Mouse (Mus musculus) midbrain, embryonic 10.5 days (tissue): ENCODE data around the gene Mturn. TPM values are rescaled to one million over a fixed set of nuclear protein-coding genes. Genes with fewer than 3 reads are reported as not detected.

Experiments
- DNase-seq: peaks from one replicate; pipeline ENCODE4 v3.0.0-alpha.2; 2017; ENCODE audit warnings: low spot score
- H3K27ac ChIP-seq: fragments of 300-500 bp; sonication (generic); replicated peaks from 2 replicates; pipeline ENCODE4 v1.5.1; 2016; ENCODE audit warnings: mild to moderate bottlenecking
- H3K27me3 ChIP-seq: fragments of 300-500 bp; sonication (generic); 2 replicates; pipeline ENCODE4 v1.6.1; 2016; ENCODE audit warnings: low read depth, mild to moderate bottlenecking; ENCODE audit not compliant: poor library complexity, severe bottlenecking
- H3K36me3 ChIP-seq: fragments of 300-500 bp; sonication (generic); 2 replicates; pipeline ENCODE4 v1.6.1; 2016; ENCODE audit warnings: mild to moderate bottlenecking, moderate library complexity
- H3K4me1 ChIP-seq: fragments of 300-500 bp; sonication (generic); 2 replicates; pipeline ENCODE4 v1.6.1; 2016
- H3K4me3 ChIP-seq: fragments of 300-500 bp; sonication (generic); 2 replicates; pipeline ENCODE4 v1.5.1; 2016; ENCODE audit warnings: mild to moderate bottlenecking, moderate library complexity
- H3K9me3 ChIP-seq: fragments of 300-500 bp; sonication (generic); replicated peaks from 2 replicates; pipeline ENCODE4 v1.6.1; 2016; ENCODE audit warnings: mild to moderate bottlenecking
- WGBS: fragments of 180-500 bp; shearing (Covaris S2); methylation state at CpG from one replicate; pipeline ENCODE4 v1.1.7; 2016; 5-methylcytosine and 5-hydroxymethylcytosine counted together
- polyA plus RNA-seq: library from polyadenylated mRNA; unstranded; fragments of >200 nt; fragmentation: Nextera tagmentation; extraction: Ambion mirVana; gene quantifications from 2 replicates; pipeline ENCODE4 v1.2.1, GENCODE M21; 2016

Gene Mturn
- polyA plus RNA-seq, 1 experiment from 2014 or later: 14.9 TPM

DNA sequence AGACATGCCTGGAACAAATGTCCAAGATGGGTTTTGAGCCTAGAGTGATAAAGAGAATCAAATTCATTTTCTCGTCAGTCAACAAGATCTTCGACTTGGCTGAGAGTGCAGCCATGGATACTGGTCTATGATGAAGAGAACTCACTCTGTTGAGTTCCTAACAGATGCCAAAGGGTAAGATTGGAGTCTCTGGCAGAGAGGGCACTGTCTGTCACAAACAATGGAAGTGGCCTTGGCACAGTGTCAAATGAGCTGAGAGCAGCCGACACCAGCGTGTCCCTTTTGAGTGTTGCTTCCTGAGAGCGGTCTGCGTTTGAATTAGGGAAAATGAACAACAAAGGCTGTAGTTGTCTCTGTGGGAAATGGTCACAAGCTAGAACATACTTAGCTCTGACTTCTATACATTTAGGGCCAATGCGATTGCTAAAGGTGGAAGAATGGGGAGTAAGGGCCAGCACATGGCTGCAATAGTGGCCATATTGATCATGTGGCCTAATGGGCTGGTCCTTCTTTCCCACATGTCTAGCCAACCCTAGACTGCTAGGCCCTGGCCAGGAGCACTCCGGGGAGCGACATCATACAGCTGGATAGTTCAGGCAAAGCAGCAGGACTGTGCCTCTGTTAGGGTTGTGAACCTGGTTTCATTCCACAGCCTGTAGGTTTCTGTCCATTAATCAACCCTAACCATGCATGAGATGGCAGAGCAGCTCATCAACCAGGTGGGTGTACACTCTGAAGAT lies 39.3 kb downstream of the Mturn start:
- H3K36me3 ChIP-seq: no peaks in the 10 kb centered on the region
- H3K9me3 ChIP-seq: no peaks in the 10 kb centered on the region
- H3K4me3 ChIP-seq: no peak overlapping the region
- no peak for DNase-seq
- H3K27me3 ChIP-seq: 0 out of 2 replicates have a peak, but pooled peaks cover under 1% of the 10 kb centered on the region
- WGBS: 95% methylated on average over 9 of the region's 9 CpGs
- no peak overlapping the region for H3K27ac ChIP-seq
- peaks cover 8% of the 10 kb centered on the region for H3K4me1 ChIP-seq

- Histone ChIP-seq H3K27me3 (no peaks in the 10 kb centered on the region), H3K36me3 (no peaks in the 10 kb centered on the region), H3K27ac (no peak overlapping the region), H3K9me3 (no peaks in the 10 kb centered on the region), H3K4me3 (no peak overlapping the region), H3K4me1 (peaks cover 8% of the 10 kb centered on the region)
- no peak for DNase-seq
- 91% methylated on average over 4 of the region's 4 CpGs for WGBS
Observed at GRCm38 (mm10) chr6:54721252-54721635, 39.8 kb downstream of the Mturn start.

- DNase-seq: no peak
- no peaks in the 10 kb centered on the region for H3K36me3 ChIP-seq
- no peaks in the 10 kb centered on the region for H3K27me3 ChIP-seq
- WGBS: 92% methylated on average over 6 of the region's 6 CpGs
- no peaks in the 10 kb centered on the region for H3K4me1 ChIP-seq
- H3K27ac ChIP-seq: no peak overlapping the region
- H3K9me3 ChIP-seq: no peaks in the 10 kb centered on the region
- no peak overlapping the region for H3K4me3 ChIP-seq
Observed at GRCm38 (mm10) chr6:54726309-54726708, 44.9 kb downstream of the Mturn start.

DNA sequence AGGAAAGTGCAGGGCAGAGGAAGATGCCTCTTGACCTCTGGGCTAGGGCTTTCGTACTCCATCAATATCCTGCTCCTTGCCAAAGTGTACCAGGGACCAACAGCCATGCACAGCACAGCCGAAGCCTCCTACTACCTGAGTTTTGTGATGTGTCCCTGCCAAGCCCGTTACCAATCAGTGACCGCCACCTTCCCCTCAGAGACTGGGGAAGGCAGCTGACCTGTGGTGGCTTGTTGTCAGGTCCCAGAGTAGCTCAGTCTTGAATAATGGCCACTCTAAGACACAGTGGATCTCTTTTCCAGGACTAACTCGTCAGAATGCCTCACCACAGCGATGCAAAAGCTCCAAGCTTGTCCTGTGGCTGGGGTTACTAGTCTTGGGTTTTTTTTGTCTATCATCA lies 45.4 kb downstream of the Mturn start:
- Histone ChIP-seq H3K27ac (no peak overlapping the region), H3K9me3 (no peaks in the 10 kb centered on the region), H3K4me3 (no peak overlapping the region), H3K4me1 (no peaks in the 10 kb centered on the region), H3K36me3 (no peaks in the 10 kb centered on the region), H3K27me3 (no peaks in the 10 kb centered on the region)
- 91% methylated on average over 6 of the region's 6 CpGs for WGBS
- DNase-seq: no peak

DNA sequence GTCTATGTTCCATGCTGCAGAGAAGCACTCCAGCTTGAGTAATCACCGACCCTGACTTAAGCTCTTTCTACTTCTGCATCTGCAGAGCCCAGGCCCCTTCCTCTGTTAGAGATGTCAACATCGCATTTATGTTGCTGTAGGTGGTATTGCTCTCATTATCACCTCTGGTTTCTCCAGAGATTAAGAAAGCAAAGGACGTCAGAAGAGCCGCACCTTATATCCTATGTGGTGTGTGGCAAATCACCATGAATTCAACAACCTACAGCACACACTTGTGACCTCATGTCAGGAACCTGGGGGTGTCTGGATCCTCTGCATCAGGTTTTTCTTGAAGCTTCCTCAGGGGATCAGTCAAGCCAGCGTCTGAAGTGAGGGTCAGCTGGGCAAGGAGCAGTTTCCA lies 46.0 kb downstream of the Mturn start:
- Histone ChIP-seq H3K36me3 (no peaks in the 10 kb centered on the region), H3K27me3 (no peaks in the 10 kb centered on the region), H3K27ac (no peak overlapping the region), H3K4me1 (no peaks in the 10 kb centered on the region), H3K4me3 (no peak overlapping the region), H3K9me3 (no peaks in the 10 kb centered on the region)
- no peak for DNase-seq
- WGBS: 91% methylated on average over 5 of the region's 5 CpGs

- DNase-seq: no peak
- 91% methylated on average over 2 of the region's 2 CpGs for WGBS
- no peaks in the 10 kb centered on the region for H3K36me3 ChIP-seq
- H3K27me3 ChIP-seq: no peaks in the 10 kb centered on the region
- H3K27ac ChIP-seq: no peak overlapping the region
- H3K9me3 ChIP-seq: no peaks in the 10 kb centered on the region
- no peaks in the 10 kb centered on the region for H3K4me1 ChIP-seq
- no peak overlapping the region for H3K4me3 ChIP-seq
Observed at GRCm38 (mm10) chr6:54729451-54730105, 48.2 kb downstream of the Mturn start.

DNA sequence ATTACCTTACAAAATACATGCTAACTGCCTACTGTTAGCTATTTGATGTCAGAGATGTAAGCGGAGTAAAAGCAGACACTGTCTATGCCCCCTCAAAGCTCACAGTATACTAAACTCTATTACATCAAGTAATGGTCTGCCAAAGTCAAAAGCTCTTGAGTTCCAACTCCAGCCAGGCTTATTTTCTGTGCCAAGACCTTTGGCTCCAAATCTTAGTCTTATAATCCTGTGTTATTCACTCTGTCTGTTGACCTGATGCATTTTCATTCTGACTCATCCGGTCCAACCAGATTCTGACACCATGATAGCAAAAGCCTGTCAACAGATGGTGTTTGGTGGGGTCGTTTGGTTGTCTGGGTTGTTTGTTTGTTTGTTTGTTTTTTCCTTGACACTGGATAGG lies 50.3 kb downstream of the Mturn start:
- no peak for DNase-seq
- 89% methylated on average over 3 of the region's 3 CpGs for WGBS
- Histone ChIP-seq H3K27ac (no peak overlapping the region), H3K4me3 (no peak overlapping the region), H3K36me3 (no peaks in the 10 kb centered on the region), H3K9me3 (no peaks in the 10 kb centered on the region), H3K4me1 (no peaks in the 10 kb centered on the region), H3K27me3 (no peaks in the 10 kb centered on the region)

- Histone ChIP-seq H3K4me3 (no peak overlapping the region), H3K36me3 (no peaks in the 10 kb centered on the region), H3K4me1 (no peaks in the 10 kb centered on the region), H3K9me3 (no peaks in the 10 kb centered on the region), H3K27me3 (no peaks in the 10 kb centered on the region), H3K27ac (no peak overlapping the region)
- no peak for DNase-seq
- WGBS: 78% methylated on average over 7 of the region's 7 CpGs
Observed at GRCm38 (mm10) chr6:54732721-54733120, 51.3 kb downstream of the Mturn start.

GRCm38 (mm10) chr6:54736126-54736525 lies 54.7 kb downstream of the Mturn start:
- Histone ChIP-seq H3K4me3 (no peak overlapping the region), H3K27ac (no peak overlapping the region), H3K9me3 (no peaks in the 10 kb centered on the region), H3K27me3 (no peaks in the 10 kb centered on the region), H3K36me3 (no peaks in the 10 kb centered on the region), H3K4me1 (no peaks in the 10 kb centered on the region)
- 73% methylated on average over 9 of the region's 9 CpGs for WGBS
- no peak for DNase-seq

- no peak for DNase-seq
- Histone ChIP-seq H3K4me1 (no peaks in the 10 kb centered on the region), H3K27ac (no peak overlapping the region), H3K4me3 (no peak overlapping the region), H3K9me3 (no peaks in the 10 kb centered on the region), H3K27me3 (no peaks in the 10 kb centered on the region), H3K36me3 (no peaks in the 10 kb centered on the region)
- 87% methylated on average over 3 of the region's 3 CpGs for WGBS
Observed at GRCm38 (mm10) chr6:54737255-54737654, 55.8 kb downstream of the Mturn start.

DNA sequence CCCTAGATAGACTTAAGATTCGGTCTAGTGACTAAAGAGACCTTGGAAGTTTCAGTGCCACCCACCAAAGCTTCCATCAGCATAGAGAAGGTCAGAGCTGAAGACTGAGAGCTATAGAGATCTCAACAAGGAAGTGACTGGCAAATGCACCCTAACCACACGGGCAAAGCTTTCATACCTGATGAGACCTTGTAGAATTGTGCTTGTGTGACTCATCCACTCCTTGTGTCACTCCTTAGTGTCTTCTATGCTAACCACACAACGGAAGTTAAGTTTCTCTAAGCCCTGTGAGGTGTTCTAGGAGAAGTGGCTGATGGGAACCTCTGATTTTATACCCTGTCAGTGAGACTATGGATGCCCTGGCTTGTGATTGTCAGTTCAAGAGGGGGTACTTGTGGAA lies 56.3 kb downstream of the Mturn start:
- Histone ChIP-seq H3K4me1 (no peaks in the 10 kb centered on the region), H3K27ac (no peak overlapping the region), H3K9me3 (no peaks in the 10 kb centered on the region), H3K4me3 (no peak overlapping the region), H3K36me3 (no peaks in the 10 kb centered on the region), H3K27me3 (no peaks in the 10 kb centered on the region)
- WGBS: 92% methylated on average over 3 of the region's 3 CpGs
- DNase-seq: no peak

- Histone ChIP-seq H3K36me3 (no peaks in the 10 kb centered on the region), H3K9me3 (no peaks in the 10 kb centered on the region)
Observed at GRCm38 (mm10) chr6:54749056-54749455, 67.6 kb downstream of the Mturn start.

DNA sequence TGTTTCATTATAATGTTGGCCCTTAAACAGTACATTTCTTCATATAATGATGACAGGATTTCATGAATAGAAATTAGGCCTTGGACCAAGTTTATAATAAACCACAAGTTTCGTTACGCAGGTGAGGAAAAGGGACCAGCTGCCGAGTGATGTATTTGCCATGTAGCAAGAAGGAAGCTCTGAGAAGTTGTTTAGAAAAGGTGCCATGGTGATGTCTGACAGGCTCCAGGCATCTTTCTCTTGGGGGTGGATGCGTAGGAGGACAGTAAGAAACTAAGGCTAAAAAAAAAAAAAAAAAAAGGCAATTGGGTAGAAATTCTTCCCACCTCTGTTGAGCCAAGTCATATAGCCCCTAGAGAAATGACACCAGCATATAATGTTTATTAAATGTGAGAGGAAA lies 70.2 kb downstream of the Mturn start:
- H3K27me3 ChIP-seq: no peaks in the 10 kb centered on the region
- H3K4me3 ChIP-seq: no peak overlapping the region
- H3K36me3 ChIP-seq: no peaks in the 10 kb centered on the region
- H3K9me3 ChIP-seq: no peaks in the 10 kb centered on the region
- 95% methylated on average over 4 of the region's 4 CpGs for WGBS
- H3K4me1 ChIP-seq: no peaks in the 10 kb centered on the region
- no peak overlapping the region for H3K27ac ChIP-seq
- DNase-seq: no peak

More at GRCm38 (mm10) chr6:54749056-54749455, 67.6 kb downstream of the Mturn start:
- 93% methylated on average over 7 of the region's 7 CpGs for WGBS
- Histone ChIP-seq H3K4me3 (no peak overlapping the region), H3K4me1 (no peaks in the 10 kb centered on the region), H3K27ac (no peak overlapping the region), H3K27me3 (no peaks in the 10 kb centered on the region)
- no peak for DNase-seq
